Mouse (Mus musculus) limb, embryonic 15.5 days (tissue): Measurements from ENCODE around the gene Ubap2l. TPM values are rescaled to one million over a fixed set of nuclear protein-coding genes. Genes with fewer than 3 reads are reported as not detected.
A peak's percentile ranks its signal among the peaks of the same experiment; 100 is the strongest.

Experiments
- ATAC-seq: fragments of 200-750 bp; cut with Nextera tagmentation; 2 replicates; pipeline ENCODE4 v1.8.0; 2017; ENCODE audit warnings: low read depth, moderate TSS enrichment; ENCODE audit not compliant: insufficient number of reproducible peaks, low FRiP score, low TSS enrichment
- H3K27ac ChIP-seq: fragments of 300-500 bp; sonication (generic); 2 replicates; pipeline ENCODE4 v1.5.1; 2015; ENCODE audit warnings: moderate library complexity, mild to moderate bottlenecking, inconsistent platforms
- H3K27me3 ChIP-seq: fragments of 300-500 bp; sonication (generic); 2 replicates; pipeline ENCODE4 v1.6.1; 2015; ENCODE audit warnings: inconsistent platforms
- H3K36me3 ChIP-seq: fragments of 300-500 bp; sonication (generic); 2 replicates; pipeline ENCODE4 v1.6.1; 2015; ENCODE audit warnings: inconsistent platforms
- H3K4me1 ChIP-seq: fragments of 300-500 bp; sonication (generic); 2 replicates; pipeline ENCODE4 v1.6.1; 2015; ENCODE audit warnings: inconsistent platforms
- H3K4me2 ChIP-seq: fragments of 300-500 bp; sonication (generic); 2 replicates; pipeline ENCODE4 v1.6.1; 2015; ENCODE audit warnings: mild to moderate bottlenecking, inconsistent platforms
- H3K4me3 ChIP-seq: fragments of 300-500 bp; sonication (generic); 2 replicates; pipeline ENCODE4 v1.5.1; 2015; ENCODE audit warnings: mild to moderate bottlenecking, inconsistent platforms
- H3K9ac ChIP-seq: fragments of 300-500 bp; sonication (generic); 2 replicates; pipeline ENCODE4 v1.6.1; 2015; ENCODE audit warnings: inconsistent platforms
- H3K9me3 ChIP-seq: fragments of 300-500 bp; sonication (generic); 2 replicates; pipeline ENCODE4 v1.6.1; 2016; ENCODE audit warnings: inconsistent platforms
- WGBS: fragments of 180-500 bp; shearing (Covaris S2); methylation state at CpG from one replicate; pipeline ENCODE4 v1.1.7; 2015; 5-methylcytosine and 5-hydroxymethylcytosine counted together
- polyA plus RNA-seq: library from polyadenylated mRNA; unstranded; fragments of >200 nt; fragmentation: Nextera tagmentation; extraction: Ambion mirVana; gene quantifications from 2 replicates; pipeline ENCODE4 v1.2.1, GENCODE M21; 2015

The Ubap2l gene
- polyA plus RNA-seq, 1 experiment from 2014 or later, result 172 TPM

DNA sequence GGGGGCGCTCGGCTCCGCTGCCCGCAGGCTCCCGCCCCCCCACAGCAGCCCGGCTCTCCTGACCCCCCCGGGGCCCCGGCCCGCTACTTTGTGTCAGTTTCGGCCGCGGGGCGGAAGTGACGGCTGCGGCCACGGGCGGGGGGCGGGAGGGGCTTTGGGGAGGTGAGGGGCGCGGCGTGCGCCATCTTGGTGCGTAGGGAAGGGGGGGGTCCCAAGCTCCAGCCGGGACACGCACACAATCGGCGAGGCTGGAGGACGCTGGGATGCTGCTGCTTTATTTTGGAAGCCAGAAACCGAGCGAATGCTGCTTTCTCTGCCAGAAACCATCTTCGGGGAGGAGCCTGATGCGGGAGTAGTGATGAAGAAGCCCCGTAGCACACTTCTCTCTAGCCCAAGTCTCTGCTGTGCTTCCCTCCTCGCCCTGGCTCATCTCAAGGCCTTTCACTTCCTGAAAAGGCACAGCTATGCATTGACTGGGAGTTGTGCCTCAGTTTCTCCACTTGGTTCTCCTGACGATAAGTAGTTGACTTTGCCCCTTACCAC lies 89.1 kb downstream of the Ubap2l start, which contains the start of gene Atp8b2:
Gene Atp8b2 (minus strand): TSS at position 288 of the 543 bp plus-strand sequence.
- Histone ChIP-seq H3K9me3 (no peaks in the 10 kb centered on the region), H3K4me3 (peak within 1 kb of the TSS; percentile 89), H3K4me2 (peak within 1 kb of the TSS; percentile 98), H3K27me3 (no peaks in the 10 kb centered on the region), H3K27ac (peak within 1 kb of the TSS; percentile 97), H3K36me3 (peaks cover 14% of the 10 kb centered on the region), H3K9ac (peak within 1 kb of the TSS; percentile 92), H3K4me1 (peaks cover 43% of the 10 kb centered on the region)
- under 1% methylated on average over 28 of the region's 35 CpGs for WGBS
- peak; percentile 82 for ATAC-seq

DNA sequence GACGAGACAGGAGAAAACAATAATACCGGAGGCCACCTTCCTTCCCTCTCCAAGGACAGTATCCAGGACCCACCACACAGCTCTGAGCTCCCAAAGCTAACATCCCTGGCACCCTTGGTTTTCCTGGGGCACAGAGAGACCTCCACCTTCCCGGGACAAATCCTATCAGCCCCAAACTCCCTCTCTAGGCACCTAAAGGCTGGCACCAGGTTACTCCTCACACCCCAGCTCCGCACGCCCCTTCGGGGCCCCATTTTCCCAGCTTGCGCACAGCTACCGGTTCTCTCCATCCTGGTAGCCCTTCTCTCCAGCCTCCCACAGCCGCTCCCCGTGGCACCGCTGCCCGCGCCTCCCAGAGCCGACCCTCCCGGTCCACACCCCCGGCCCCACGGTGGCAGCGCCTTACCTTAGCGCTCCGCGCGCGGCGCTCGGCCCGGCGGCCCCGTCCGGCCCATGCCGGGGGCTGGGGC lies 89.6 kb downstream of the Ubap2l start:
- H3K4me2 ChIP-seq, result peak overlapping the region; percentile 98
- H3K9me3 ChIP-seq, result no peaks in the 10 kb centered on the region
- H3K36me3 ChIP-seq, result peaks cover 19% of the 10 kb centered on the region
- under 1% methylated on average over 30 of the region's 30 CpGs for WGBS
- peak overlapping the region; percentile 97 for H3K27ac ChIP-seq
- peak overlapping the region; percentile 92 for H3K9ac ChIP-seq
- peak overlapping the region; percentile 89 for H3K4me3 ChIP-seq
- ATAC-seq, result peak; percentile 7; the same call in 1 of the 2 replicates
- H3K27me3 ChIP-seq, result no peaks in the 10 kb centered on the region
- H3K4me1 ChIP-seq, result peaks cover 43% of the 10 kb centered on the region

DNA sequence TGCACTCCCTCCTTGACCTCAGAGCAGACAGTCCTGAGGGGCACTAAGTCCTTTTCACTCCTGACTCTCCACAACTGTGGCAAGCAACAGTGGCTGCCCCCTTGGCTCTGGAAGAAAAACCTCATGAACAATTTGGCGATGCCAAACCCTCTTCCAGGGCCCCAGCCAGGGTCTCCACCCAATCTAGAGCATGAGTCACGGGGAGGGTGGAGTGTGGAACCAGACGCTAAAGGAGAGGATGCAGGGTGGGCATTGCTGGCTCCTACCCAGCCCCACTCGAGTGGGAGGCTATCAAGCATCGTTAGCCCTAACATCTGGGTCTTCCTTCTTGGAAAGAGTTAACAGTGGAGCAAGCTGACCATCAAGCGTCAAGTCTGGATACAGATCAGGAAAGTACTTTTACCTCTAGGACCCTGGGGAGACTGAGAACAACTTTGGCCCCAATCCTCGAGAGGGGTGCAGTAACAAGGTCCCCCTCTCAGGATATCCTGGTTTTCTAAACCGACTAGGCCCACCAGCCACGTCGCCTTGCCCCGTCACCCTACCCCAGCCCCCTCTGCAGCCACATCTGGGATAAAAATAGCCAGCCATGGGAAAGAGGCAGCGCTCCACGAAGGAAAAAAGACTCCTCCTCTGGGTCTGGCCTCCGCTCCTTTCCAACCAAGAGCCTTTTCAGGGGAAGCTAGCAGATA lies 90.2 kb downstream of the Ubap2l start:
- no peaks in the 10 kb centered on the region for H3K27me3 ChIP-seq
- no peaks in the 10 kb centered on the region for H3K9me3 ChIP-seq
- 2% methylated on average over 14 of the region's 14 CpGs for WGBS
- peaks cover 24% of the 10 kb centered on the region for H3K36me3 ChIP-seq
- peaks cover 43% of the 10 kb centered on the region for H3K4me1 ChIP-seq
- no peak for ATAC-seq
- peak overlapping the region; percentile 98 for H3K4me2 ChIP-seq
- H3K4me3 ChIP-seq, result peak overlapping the region; percentile 89
- peak overlapping the region; percentile 97 for H3K27ac ChIP-seq
- peak overlapping the region; percentile 92 for H3K9ac ChIP-seq

DNA sequence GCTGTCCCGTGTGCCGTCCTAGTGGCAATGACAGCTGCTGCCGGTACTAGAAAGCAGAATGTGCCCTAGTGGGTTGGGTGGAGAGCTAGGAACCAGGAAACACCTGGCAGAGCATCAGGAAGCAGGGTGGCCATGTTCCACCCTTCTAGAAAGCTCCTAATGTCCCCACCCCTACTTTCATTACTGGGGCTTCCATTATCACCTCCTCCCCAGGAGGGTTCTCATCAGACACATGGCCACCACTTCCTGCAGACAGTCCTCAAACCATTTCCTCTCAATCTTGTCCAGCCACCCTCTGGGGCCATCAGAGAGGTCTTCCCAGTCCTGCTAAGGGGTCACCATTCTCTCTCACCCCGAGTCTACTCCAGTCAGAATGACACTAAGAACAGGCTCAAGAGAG lies 91.0 kb downstream of the Ubap2l start:
- Histone ChIP-seq H3K4me2 (peak overlapping the region; percentile 98), H3K4me1 (peaks cover 43% of the 10 kb centered on the region), H3K27ac (peak overlapping the region; percentile 97), H3K9me3 (no peaks in the 10 kb centered on the region), H3K4me3 (peak overlapping the region; percentile 89), H3K27me3 (no peaks in the 10 kb centered on the region), H3K9ac (peak overlapping the region; percentile 17; the same call in 1 of the 2 replicates), H3K36me3 (peaks cover 32% of the 10 kb centered on the region)
- ATAC-seq, result no peak
- WGBS, result 41% methylated on average over 4 of the region's 4 CpGs

DNA sequence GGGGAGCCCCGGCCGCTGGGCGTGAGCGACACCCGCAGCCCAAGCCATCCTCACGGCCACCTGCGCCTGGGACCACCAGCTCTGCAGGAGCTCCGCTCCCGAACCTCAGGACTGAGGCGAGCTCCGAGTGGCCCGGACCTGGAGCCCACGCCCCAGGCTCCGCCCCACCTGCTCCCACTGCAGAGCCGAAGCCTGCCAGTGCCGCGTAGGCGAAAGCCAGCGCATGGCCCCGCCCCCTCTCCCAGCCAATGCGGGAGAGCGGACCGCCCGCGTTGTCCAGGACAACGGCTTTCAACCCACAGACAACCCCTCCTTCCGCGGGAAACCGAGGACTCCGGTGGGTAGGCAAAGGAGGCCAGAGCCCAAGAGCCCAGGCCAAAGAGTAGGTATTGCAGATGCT lies 92.0 kb downstream of the Ubap2l start:
- peak; percentile 86 for ATAC-seq
- Histone ChIP-seq H3K4me2 (peak overlapping the region; percentile 98), H3K9ac (peak overlapping the region; percentile 61)

DNA sequence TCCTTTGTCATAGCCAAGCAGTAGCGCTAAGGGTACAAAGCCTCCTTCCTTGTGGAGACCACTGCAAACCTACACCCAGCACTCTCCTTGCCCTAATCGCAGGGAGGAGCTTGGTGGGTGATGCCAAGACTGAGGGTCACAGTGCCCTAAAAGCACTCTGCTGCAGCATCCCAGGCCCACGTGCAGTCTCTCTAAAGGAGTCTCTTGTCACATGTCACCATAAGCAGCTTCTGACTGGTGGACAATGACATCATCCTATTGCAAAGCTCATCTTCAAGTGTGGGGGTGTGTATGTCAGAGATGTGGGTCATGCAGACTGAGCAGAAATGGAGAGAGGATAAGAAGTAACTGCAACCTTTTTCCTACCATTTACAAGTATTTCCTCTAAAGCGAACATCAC lies 93.0 kb downstream of the Ubap2l start:
- no peak for ATAC-seq
- Histone ChIP-seq H3K4me2 (no peak overlapping the region), H3K9ac (no peak overlapping the region), H3K9me3 (no peaks in the 10 kb centered on the region), H3K4me3 (no peak overlapping the region), H3K4me1 (peaks cover 36% of the 10 kb centered on the region), H3K27ac (no peak overlapping the region), H3K36me3 (peaks cover 44% of the 10 kb centered on the region), H3K27me3 (no peaks in the 10 kb centered on the region)
- 79% methylated on average over 4 of the region's 4 CpGs for WGBS

More for the DNA sequence above, 92.0 kb downstream of the Ubap2l start:
- peaks cover 43% of the 10 kb centered on the region for H3K4me1 ChIP-seq
- H3K27ac ChIP-seq, result peak overlapping the region; percentile 97
- no peaks in the 10 kb centered on the region for H3K27me3 ChIP-seq
- H3K4me3 ChIP-seq, result peak overlapping the region; percentile 89
- no peaks in the 10 kb centered on the region for H3K9me3 ChIP-seq
- H3K36me3 ChIP-seq, result peaks cover 39% of the 10 kb centered on the region
- under 1% methylated on average over 29 of the region's 30 CpGs for WGBS

DNA sequence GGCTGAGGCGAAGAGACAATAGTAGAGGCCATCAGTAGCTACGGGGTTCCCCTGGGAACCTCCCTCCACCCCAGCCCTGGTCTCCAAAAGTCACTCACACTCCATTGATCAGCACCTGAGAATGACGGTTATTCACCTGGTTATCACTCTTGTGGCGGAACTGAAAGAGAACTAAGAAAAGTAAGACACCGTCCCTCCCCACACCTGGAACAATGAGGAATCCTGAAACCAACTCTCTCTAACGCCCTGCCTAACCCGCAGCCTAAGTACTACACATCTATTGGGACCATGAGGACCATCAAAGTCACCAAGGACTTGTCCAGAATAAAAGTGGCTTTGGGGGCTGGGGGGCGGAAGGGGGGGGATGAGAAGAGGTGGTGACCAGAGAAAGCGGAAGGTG lies 94.5 kb downstream of the Ubap2l start:
- H3K4me1 ChIP-seq, result peaks cover 39% of the 10 kb centered on the region
- no peaks in the 10 kb centered on the region for H3K9me3 ChIP-seq
- H3K27me3 ChIP-seq, result no peaks in the 10 kb centered on the region
- H3K4me2 ChIP-seq, result no peak overlapping the region
- H3K9ac ChIP-seq, result no peak overlapping the region
- H3K36me3 ChIP-seq, result peaks cover 60% of the 10 kb centered on the region
- WGBS, result 94% methylated on average over 9 of the region's 9 CpGs
- no peak overlapping the region for H3K4me3 ChIP-seq
- no peak for ATAC-seq
- no peak overlapping the region for H3K27ac ChIP-seq

DNA sequence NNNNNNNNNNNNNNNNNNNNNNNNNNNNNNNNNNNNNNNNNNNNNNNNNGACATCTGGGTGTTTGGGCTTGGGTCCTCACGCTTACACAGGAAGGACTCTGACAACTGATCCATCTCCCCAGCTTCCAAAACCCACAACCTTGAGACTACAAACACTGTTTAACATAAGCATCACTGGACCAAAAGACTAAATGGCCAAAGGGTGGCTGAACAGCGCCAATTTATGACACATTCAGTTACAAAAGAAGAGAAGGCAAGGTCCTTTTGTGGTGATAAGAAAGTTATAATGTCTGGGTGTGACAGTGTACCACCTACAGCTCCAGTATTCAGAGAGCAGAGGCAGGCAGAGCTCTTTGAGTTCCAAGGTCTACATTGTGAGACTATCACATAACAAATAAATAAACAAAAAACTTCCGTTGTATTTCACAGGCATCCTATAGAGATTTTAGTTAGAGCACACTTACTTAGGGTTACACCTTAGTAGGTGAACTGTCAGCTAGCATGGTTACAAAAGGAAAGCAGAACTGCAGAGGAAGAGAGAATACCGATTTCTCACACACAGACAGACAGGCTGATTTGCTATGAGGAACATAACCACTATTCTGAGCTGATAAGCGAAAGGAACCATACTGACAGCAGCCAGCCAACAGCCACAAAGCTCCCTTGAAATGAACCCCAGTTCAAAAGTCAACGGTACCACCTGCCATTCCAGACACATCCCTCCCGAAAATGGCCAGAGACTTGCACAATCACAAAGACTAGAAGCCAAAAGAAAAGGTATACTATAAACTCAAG lies 96.1 kb downstream of the Ubap2l start:
- H3K9me3 ChIP-seq, result no peaks in the 10 kb centered on the region
- H3K4me2 ChIP-seq, result no peak overlapping the region
- peaks cover 31% of the 10 kb centered on the region for H3K4me1 ChIP-seq
- no peak for ATAC-seq
- H3K27ac ChIP-seq, result no peak overlapping the region
- H3K27me3 ChIP-seq, result no peaks in the 10 kb centered on the region
- no peak overlapping the region for H3K9ac ChIP-seq
- peaks cover 75% of the 10 kb centered on the region for H3K36me3 ChIP-seq
- no peak overlapping the region for H3K4me3 ChIP-seq
- 93% methylated on average over 7 of the region's 7 CpGs for WGBS

DNA sequence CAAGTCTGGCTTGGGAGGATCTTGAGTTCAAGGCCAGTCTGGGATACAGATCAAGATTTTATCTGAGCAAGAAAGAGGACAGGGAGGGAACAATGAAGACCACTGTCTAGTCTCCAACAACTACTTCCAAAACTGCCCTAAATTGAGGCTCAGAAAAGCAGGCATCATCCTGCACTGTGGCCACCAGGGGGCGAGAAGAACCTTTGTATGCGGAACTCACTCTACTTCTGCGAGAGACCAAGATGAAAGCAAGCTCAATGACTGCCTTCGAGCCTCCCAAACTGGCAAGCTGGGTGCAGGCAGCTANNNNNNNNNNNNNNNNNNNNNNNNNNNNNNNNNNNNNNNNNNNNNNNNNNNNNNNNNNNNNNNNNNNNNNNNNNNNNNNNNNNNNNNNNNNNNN lies 99.0 kb downstream of the Ubap2l start:
- WGBS, result 1% methylated on average over 4 of the region's 4 CpGs
- Histone ChIP-seq H3K36me3 (peaks cover 95% of the 10 kb centered on the region), H3K27me3 (no peaks in the 10 kb centered on the region), H3K9me3 (no peaks in the 10 kb centered on the region), H3K4me3 (no peak overlapping the region), H3K27ac (0 out of 2 replicates have a peak overlapping the region, but pooled peaks have one; percentile 27), H3K4me1 (0 out of 2 replicates have a peak, but pooled peaks cover 5% of the 10 kb centered on the region), H3K4me2 (no peak overlapping the region), H3K9ac (no peak overlapping the region)
- no peak for ATAC-seq
